Mouse (Mus musculus) mature B cell (primary cell): ENCODE measurements around the gene Card19.

ENCODE experiments used
- in situ Hi-C: fragments of 300-500 bp; cut with MboI; formaldehyde crosslinking; loops from 2 replicates; pipeline ENCODE4 v1.14.3; 2019

Gene Card19

GRCm38 (mm10) chr13:49170623-49171022, 45.2 kb downstream of the Card19 start:
- in situ Hi-C loops: no loop called here

- in situ Hi-C loops: no loop called here
Observed at GRCm38 (mm10) chr13:49169448-49170207, 46.2 kb downstream of the Card19 start.

GRCm38 (mm10) chr13:49167081-49167480, 48.8 kb downstream of the Card19 start:
- in situ Hi-C loops: no loop called here

DNA sequence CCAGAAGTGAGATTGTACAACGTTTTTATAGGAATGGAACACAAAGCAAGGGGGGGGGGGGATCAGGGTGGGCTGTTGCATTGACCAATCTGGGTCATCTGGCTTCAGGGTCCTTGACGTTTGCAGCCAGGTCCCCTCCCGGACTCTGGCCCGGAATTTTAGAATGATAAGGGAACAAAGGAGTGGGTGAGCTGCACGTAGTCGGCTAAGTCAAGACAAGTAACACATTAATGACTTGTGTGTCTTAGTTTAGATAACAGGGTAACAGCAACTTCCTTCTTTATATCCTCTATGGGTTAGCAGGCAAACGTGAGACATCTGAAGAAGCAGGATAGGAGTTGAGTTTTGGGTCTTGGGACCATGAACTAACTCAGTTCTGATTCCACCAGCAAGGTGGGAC, 52.2 kb downstream of the Card19 start:
- in situ Hi-C loops: no loop called here

- in situ Hi-C loops: no loop called here
Observed at GRCm38 (mm10) chr13:49162722-49163121, 53.1 kb downstream of the Card19 start.

DNA sequence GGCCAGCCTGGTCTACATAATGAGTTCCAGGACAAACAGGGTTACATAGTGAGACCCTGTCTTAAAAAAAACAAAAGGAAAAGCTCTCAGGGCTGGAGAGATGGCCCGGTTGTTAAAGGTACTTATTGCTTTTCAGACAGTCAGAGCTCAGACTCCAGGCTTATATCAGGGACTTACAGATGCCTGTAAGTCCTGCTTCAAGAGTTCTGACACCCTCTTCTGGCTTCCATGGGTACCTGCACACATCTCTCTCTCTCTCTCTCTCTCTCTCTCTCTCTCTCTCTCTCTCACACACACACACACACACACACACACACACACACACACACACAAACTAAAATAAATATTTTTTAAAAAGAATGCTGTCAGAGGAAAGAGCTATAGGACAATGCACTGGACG, 54.6 kb downstream of the Card19 start:
- in situ Hi-C loops: no loop called here

GRCm38 (mm10) chr13:49158040-49158713, 57.7 kb downstream of the Card19 start:
- in situ Hi-C loops: no loop called here

- in situ Hi-C loops: no loop called here
Observed at GRCm38 (mm10) chr13:49156645-49157044, 59.2 kb downstream of the Card19 start.

- in situ Hi-C loops: no loop called here
Observed at GRCm38 (mm10) chr13:49154621-49155020, 61.2 kb downstream of the Card19 start.

GRCm38 (mm10) chr13:49154028-49154427, 61.8 kb downstream of the Card19 start:
- in situ Hi-C loops: no loop called here
